Mouse (Mus musculus) erythroblast, adult 5-6 weeks (primary cell): ENCODE measurements around the gene Kcnq1. TPM values are rescaled to one million over a fixed set of nuclear protein-coding genes. Genes with fewer than 3 reads are reported as not detected.
A peak's percentile ranks its signal among the peaks of the same experiment; 100 is the strongest.

Source experiments
- ATAC-seq: replicated peaks from 2 replicates; pipeline ENCODE4 v1.8.0; 2016; ENCODE audit warnings: moderate number of reproducible peaks, mild to moderate bottlenecking, moderate TSS enrichment, inconsistent platforms; ENCODE audit not compliant: poor library complexity, low FRiP score, severe bottlenecking
- total RNA-seq, 2 experiments: library from RNA; stranded (forward) in 1 of 2; stranded (reverse) in 1 of 2; fragments of 150-400 nt in 1 of 2; fragments of 200-764, 138-1000 nt in 1 of 2; gene quantifications; 2 replicates each; pipeline versions ENCODE4 v1.2.3 to v1.2.4; 2015 to 2017; ENCODE audit warnings: low replicate concordance in 2 of 2

The Kcnq1 gene
- total RNA-seq, 2 experiments from 2014 or later = not detected

DNA sequence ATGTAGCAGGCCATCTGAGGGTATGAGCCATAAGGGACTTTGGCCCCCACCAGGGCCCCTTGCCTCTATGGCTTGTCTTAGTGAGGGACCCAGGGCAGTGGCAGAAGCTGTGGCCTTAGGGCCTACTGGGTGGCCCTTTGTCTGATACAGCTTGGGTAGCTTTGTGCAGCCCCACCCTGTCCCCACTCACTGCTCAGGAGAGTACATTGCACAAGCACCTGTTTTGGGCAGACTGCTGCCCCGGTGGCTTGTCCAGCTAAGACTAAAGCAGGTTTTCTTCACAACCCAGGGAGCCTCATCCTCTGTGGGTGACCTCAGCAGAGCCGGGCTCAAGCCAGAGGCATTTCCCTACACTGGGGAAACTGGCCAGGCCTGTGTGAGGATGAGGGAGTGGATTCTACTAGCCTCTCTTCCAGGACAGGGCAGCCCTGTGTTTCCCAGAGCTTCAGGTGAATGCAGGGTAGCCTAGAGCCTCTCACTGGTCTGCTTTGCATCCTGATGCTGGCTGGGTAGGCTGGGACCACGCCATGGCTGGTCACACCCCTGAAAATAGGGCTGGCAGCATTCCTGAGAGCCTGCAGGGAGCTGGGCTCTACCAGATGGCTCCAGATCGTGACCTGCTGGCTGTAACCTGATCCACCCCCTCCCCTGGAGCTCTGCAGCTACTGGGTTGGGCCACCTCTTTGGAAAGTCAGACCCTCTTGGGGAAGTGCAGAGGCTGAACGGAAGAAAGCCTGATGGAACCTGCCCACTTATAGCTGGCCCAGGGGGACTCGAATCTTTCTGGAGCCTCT lies 17.9 kb downstream of the Kcnq1 start:
- ATAC-seq = no peak

DNA sequence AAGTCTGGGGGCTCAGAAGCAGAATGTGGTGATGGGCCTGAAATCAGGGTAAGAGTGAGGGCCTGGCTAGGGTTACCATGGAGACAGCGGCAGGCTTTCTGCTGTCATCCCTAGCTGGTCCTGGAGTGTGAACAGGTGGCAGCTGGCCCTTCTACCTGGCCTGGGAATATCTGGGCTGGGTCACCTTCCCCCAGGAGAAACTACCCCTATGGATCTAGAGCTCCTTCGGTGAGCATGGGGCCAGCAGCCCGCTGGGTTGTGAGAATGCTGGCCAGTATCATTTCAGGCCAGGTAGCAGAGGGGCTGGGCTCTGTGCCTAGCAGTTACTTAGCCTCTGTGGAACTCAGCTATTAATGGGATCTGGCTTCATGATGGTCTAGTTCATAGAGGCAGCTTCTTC lies 18.7 kb downstream of the Kcnq1 start:
- no peak for ATAC-seq

DNA sequence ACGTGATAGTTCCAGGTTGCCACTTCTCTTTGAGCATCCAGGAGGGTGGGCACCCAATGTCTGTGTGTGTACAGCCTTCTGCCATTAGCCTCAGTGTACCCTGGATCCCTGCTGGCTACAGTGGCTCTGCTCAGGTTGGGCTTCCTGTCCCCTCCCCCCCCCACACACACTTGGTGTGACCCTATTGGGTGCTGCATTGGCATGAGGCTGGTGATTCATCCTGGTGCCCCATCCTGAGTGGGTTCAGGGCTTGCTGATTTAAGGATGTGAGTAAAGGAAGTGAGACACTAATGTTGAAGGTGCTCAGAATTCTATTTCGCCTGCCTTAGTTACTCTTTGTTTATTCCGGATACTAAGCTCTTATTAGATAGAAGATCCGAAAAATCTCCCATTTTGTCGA lies 26.7 kb downstream of the Kcnq1 start:
- no peak for ATAC-seq

DNA sequence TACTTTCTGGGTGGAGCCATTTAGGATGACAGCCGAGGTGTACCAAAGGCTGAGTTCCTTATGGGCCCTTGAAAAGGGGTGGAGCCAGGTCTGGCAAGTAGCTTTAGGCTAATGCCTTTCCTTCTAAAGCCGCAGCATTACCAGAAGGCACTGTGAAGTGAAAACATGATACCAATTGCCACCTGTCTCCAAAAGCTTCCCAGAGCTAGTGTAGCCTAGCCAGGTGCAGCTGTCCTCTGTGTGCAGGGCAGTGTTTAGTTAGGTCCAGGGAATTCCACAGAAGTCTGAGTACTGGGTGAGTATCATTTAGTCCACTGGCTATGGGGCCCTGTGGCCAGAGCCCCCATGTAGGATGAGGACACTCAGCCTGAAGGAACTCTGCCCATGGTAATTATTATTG lies 30.0 kb downstream of the Kcnq1 start:
- ATAC-seq = no peak

DNA sequence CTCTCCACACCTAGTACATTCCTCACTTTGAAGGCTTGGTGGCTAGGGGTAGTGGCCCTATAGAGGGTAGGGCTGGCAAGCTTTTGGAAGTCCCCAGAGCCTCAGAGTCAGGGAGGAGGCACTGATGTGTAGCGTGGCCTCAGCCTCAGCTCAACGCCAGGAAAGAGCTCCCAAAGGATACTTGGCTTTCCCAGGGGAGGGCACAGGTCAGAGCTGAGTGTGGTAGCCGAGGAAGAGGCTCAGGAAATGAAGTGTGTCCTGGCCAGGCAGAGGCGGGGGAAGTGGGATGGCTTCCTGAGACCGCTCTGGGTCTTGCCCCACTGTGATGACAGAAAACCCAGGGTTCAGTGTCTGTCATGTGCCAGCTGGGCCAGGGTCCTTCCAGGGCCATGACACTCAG lies 30.4 kb downstream of the Kcnq1 start:
- ATAC-seq = no peak

DNA sequence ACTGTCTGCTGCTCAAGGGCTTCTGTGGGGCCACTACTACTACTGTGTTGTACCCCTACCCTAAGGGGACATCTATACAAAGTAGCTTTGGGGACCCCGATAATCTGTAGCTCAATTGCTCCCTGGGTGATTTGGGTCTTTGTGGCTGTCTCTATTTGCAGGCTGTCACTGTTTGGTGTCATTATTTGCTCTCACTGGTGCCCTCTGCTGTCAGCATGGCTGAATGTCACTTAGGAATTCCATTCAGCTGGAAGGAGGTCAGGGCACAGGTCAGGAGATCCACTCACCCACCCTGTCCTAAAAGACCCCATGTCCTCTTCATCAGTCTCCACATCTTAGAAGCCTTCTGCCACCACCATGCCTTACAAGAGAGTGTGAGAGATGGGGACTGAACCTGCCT lies 32.6 kb downstream of the Kcnq1 start:
- peak; percentile 45; the same call in 1 of the 2 replicates for ATAC-seq

DNA sequence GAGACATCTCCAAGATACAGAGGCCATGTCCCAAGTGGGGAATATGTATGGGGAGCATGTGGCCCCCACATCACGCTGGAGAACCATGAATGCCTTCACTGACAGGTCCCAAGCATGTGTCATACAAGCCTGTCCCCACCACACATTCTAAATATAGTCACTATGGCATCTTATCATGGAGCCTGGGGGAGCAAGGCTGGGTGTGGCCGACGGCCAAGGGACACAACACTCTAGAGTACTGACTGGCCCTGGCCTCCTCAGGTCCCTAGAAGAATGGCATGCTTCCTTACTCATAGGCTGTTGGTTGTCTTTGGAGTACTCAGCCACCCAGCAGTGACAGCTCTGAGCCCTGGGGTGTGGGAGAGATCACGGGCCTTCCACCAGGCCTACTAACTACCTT lies 33.8 kb downstream of the Kcnq1 start:
- no peak for ATAC-seq

DNA sequence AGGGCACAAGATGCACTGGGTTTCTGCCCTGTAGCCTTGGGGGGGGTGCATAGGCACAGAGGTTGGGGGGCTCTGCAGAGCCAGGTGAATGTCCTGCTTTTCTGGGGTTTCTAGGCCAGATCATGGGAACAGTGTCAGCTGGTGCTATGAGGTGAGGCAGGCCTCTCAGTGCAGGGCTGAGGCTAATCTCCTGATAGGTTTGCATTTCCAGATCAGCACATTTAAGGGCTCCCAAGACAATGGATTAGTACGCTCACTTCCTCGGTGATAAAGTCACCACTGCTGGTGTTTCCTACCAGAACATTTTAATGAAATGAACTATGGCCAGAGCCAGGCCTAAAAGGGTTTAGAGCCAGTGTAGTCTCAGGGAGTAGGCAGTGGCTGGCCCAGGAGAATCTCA lies 36.5 kb downstream of the Kcnq1 start:
- ATAC-seq = no peak

DNA sequence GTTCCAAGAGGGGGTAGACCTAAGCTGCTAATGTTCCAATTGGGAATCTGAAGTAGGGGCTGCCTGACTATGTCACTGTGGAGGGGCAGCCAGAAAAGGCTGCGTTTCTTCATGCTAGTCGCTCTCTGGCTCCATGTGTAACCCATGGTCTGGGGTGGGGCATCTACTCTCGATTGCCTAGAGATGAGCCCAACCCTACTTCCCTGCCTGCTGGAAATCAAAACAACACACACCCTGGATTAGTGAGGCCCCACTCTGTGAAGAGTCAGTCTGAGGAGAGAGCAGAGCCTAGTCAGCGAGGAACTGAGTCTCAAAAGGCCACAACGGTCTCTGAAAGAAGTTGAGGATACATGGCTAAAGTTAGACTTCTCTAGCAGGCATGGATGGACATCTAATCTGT lies 40.9 kb downstream of the Kcnq1 start:
- no peak for ATAC-seq

DNA sequence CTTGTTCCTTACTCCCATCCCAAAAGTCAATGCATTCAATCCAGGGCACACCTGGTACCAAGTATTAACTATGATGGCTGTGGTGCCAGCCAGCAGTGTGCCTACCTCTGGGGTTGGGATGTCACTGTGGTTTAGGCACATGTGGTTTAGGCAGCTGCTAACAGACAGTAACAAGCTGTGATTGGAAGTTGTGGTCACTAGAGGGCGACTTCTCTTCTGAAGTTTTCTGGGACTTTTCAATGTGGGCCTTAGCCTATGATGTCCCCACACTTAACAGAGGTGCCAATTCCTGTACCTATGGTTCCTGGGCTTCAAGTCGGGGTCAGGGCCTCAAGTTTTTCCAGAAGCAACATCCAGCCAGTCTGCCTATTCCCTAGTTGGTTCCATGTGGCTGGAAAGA lies 45.0 kb downstream of the Kcnq1 start:
- no peak for ATAC-seq

DNA sequence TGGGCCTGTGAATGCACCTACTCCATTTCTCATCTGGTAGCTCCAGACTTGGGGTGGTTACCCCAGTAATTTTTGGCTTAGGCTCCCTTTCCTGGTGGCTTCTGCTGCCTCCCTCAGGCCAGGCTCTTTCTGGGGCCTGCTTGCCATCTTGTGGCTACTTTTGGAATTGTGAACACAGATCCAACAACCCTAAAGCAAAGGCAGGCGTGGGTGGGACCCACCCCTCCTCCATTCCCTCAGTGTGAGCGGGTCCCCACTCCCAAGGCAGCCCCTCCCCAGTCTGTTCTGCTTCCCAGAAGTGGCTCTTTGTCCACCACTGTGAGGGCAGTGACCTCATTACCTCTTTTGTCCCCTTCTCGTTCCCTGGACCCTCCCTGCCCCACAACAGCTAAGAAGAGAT lies 46.2 kb downstream of the Kcnq1 start:
- ATAC-seq = no peak

DNA sequence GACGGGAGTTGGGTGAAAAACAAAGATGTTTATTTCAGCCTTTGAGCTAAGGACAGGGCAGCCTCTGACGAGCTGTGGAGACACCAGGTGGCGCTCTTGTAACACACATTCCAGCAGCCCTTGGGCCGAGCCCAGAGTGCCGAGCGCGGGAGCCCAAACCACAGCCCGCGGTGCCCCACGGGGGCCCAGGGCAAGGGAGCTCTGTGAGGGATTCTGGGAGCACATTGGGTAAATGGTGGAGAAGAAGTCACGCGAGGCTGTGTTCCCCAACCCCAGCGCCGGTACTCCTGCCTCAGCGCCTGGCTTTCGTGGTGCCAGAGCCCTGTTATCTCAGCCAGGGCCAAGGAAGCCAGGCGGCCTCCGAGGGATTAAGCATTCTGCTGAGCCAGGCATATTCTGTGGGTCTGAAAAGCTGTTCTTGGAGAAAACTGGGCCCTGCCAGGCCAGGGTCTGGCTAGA lies 47.8 kb downstream of the Kcnq1 start:
- peak; percentile 48; the same call in 1 of the 2 replicates for ATAC-seq

DNA sequence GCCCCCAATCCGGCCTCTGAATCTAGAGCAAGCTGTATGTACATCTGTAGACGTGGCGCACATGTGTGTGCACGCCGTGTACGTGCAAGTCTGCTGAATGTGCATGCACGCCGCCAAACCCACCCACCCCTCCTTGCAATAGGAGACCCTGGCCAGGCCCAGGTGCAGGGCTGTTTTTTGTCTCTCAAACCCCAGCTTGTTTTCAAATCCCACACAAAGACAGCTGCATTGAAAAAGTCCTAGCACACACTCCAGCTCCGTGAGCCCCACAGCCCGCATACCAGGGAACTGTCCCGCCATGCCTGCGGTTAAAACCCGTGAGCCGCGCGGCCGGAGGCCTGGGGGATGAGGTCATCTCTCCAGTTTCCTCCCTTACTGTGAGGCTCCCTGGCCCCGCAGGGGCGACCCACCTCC lies 48.3 kb downstream of the Kcnq1 start:
- no peak for ATAC-seq

DNA sequence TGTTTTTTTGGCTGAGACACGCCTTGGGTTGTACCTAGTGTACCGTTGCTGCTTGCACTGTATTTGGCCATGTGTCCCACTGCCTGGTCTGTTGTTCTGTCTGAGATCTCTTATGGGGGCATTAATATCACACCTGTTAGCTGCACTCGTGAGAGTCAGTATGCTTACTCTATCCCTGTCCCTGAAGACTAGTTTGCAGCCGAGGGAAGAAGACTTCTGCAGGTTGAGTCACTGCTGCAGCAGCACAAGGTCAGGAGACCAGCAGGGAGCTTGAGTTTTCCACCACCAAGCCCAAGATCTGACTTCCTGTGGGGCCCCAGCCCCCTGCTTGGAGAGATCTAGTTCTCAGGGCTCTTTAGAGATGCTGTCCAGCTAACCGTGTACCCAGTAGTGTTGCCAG lies 49.1 kb downstream of the Kcnq1 start:
- ATAC-seq = no peak

DNA sequence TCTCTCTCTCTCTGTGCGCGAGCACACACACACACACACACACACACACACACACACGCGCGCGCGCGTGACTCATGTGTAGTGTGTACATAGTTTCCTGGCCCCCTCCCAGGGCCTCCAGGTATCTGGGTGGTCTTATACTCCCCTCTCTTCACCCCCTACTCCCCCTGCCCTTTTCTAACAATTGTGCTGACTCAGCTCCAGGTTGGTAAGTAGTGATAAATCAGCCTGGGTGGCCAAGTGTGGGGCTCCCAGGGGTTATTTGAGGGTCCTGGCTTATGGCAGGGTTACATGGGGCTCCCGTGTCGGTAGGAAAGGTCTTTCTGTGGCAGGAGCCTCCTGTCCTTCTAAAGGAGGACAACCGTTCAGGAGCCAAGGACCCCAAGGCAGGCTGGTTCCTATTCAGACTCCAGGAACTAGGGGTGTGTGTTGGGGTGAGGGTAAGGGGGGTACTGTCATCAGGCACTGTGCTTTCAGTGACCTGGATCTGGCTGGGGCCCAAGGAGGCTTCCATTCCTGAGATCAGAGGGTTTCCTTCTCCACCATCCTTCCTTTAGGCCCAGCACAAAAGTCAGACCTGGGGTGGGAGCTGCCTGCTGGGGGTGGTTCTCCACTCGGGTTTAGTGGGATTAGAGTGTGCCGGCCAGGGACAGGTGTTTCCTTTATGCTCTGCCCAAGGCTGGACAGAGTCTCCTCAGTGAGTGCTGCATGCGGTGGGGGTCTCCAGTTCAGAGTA lies 52.7 kb downstream of the Kcnq1 start:
- no peak for ATAC-seq

DNA sequence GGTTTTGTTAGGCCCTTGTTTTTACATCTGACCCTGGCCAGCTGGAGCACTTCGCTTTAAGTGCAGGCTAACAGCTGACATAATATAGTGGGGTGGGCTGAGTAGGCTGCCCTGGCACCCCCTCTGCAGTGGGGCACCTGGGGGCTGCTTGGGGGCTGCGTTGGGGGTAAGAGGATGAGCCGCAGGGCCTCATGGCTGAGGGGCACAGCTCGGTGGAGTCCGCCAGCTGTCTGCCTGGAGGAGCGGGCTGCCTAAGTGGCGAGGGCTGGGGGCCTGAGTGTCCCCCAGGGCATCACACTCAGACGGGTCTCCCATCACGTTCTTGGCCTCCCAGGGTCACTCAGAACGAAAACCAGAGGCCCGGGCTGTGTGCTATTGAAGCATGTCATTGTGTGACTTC lies 53.3 kb downstream of the Kcnq1 start:
- no peak for ATAC-seq

DNA sequence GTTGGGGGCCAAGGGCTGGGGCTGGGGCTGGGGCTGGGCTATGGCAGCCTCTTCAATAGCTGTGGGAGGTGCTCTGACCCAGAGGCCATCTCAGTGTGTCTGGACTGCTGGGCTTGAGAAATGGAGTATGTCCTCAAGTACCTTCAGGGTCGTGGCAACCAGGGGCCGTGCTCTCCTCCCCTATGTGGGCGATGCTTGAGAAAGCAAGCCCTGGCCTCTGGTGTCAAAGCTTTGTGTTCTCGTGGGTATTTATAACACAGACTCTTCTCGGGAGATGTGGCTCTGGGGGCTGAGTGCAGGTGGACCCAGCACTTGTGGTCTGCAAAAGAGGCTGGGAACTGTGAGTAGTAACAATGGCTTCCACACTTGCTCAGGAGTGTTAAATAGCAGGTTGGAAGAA lies 53.9 kb downstream of the Kcnq1 start:
- no peak for ATAC-seq

DNA sequence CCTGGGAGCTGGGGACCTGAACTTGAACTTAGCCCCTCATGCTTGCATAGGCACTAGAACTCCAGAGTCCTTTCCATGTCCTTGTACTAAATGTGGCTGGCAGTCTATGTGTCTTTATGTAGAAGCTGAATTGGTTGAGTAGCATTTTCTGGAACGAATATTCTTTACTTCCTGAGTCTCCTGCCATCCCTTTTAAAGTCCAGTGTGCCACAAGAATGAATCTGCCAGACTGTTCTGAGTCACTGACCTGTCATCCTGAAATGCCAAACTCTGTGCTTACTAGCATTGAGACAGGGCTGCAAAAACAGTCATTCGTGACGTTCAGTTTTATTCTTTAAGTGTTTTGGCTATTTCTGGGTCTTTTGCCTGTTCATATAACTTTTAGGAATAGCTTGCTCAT lies 55.9 kb downstream of the Kcnq1 start:
- ATAC-seq = no peak

DNA sequence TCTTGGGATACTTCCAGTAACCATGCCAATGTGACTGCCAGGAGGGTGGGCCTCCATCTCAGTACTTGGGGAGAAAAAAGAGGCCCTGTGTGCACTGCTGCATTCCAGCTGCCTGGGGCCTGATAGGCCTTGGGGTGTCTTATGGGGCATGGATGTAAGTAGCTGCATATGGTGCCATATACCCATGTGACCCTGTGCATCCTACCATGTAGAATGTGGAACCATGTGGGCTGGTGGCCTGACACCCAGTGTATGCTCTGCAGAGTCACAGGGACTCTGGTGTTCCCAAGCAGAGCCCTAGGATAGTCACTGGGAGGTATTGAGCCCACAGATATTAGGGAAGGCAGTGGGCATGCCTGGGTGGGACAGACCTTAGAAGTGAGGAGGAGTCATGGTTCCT lies 57.9 kb downstream of the Kcnq1 start:
- no peak for ATAC-seq

DNA sequence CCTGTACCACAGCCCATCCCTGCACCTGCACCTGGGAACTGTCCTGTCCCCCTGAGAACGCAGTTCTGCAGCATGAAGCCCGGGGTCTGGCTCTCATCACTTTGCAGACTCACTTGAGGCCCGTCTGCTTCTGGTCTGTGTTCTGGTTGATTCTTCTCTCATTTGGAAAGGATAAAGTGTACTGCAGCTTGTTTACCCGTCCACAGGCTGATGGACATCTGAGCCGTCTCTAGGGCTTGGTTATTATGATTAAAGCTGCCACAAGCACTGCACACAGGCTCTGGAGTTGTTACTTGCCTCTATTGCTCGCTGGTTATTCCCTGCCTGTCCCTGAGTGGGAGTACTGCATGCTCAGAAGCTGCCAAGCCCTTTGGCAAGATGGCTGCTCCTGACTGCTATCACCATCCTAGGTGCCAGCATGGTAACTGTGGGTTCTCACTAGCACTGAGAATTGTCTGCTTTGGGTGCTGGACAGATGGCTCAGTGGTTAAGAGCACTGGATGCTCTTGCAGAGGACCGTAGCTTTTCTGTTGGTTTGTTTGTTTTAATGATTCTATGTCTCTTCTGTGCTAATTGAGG lies 59.6 kb downstream of the Kcnq1 start:
- ATAC-seq = no peak

DNA sequence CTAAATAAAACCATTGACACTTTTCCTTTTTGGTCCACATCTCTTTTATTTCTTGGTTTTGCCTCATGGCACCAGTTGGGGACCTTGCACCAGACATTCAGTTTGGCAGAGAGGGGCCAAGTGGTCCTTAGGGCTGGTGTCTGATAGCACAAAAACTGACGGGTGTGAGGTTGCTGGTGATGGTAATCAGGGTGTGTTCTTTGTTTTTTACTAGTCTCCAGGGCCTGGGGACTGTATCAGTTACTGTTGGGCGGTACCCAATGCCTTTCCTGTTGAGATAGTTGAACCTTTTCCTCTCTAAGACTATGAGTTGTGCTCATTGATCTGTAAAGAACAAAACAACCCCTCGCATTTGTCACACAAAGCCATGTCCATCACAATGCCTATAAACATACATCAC lies 61.1 kb downstream of the Kcnq1 start:
- ATAC-seq = no peak
